Mouse (Mus musculus) inflammation-experienced regulatory T-cells, adult 16 weeks (primary cell): ENCODE measurements around the gene Akr1d1. TPM values are rescaled to one million over a fixed set of nuclear protein-coding genes. Genes with fewer than 3 reads are reported as not detected.

Experiments
- polyA plus RNA-seq: library from polyadenylated mRNA; unstranded; fragments of 100-300 nt; shearing (Covaris generic); gene quantifications from one replicate; pipeline ENCODE4 v1.2.1, GENCODE M21; 2017

Akr1d1 gene
- polyA plus RNA-seq: not detected

DNA sequence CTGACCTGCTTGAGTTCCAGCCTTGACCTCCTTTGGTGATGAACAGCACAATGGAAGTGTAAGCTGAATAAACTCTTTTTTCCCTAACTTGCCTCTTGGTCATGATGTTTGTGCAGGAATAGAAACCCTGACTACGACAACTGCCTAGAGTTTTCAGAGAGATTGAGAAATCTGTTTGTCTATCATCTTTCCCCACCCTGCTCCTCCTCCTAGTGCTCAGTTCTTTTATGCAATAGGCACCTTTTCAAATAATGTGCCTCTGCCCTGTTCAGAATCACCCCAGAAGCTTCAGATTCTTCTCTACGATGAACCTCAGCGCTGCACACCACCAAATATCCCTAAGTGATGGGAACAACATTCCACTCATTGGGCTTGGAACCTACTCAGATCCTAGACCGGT lies at the start of gene Akr1d1:
Gene Akr1d1, plus strand, starts transcription at position 234 of the 400 bp plus-strand sequence.

Other genes with a start within 250 kb of the Akr1d1 start
- gene Dgki, start 230.0 kb upstream of the Akr1d1 start, polyA plus RNA-seq: 0.63 TPM
- 10.0 TPM for gene Creb3l2, start 88.0 kb upstream of the Akr1d1 start, polyA plus RNA-seq